Mouse (Mus musculus) heart, embryonic 13.5 days (tissue): Measurements from ENCODE around the gene Adamts12. TPM values are rescaled to one million over a fixed set of nuclear protein-coding genes. Genes with fewer than 3 reads are reported as not detected.

ENCODE experiments used
- ATAC-seq: fragments of 200-750 bp; cut with Nextera tagmentation; 2 replicates; pipeline ENCODE4 v1.8.0; 2017; ENCODE audit warnings: moderate TSS enrichment; ENCODE audit not compliant: insufficient number of reproducible peaks, low FRiP score, low TSS enrichment; ENCODE audit errors: extremely low read depth
- H3K27ac ChIP-seq: fragments of 300-500 bp; sonication (generic); replicated peaks from 2 replicates; pipeline ENCODE4 v1.5.1; 2015; ENCODE audit warnings: moderate library complexity, mild to moderate bottlenecking, inconsistent platforms
- H3K27me3 ChIP-seq: fragments of 300-500 bp; sonication (generic); replicated peaks from 2 replicates; pipeline ENCODE4 v1.6.1; 2015; ENCODE audit warnings: mild to moderate bottlenecking, inconsistent platforms
- H3K36me3 ChIP-seq: fragments of 300-500 bp; sonication (generic); 2 replicates; pipeline ENCODE4 v1.6.1; 2015; ENCODE audit warnings: mild to moderate bottlenecking, inconsistent platforms
- H3K4me1 ChIP-seq: fragments of 300-500 bp; sonication (generic); 2 replicates; pipeline ENCODE4 v1.6.1; 2015; ENCODE audit warnings: inconsistent platforms
- H3K4me2 ChIP-seq: fragments of 300-500 bp; sonication (generic); 2 replicates; pipeline ENCODE4 v1.6.1; 2015; ENCODE audit warnings: inconsistent platforms, mild to moderate bottlenecking, moderate library complexity
- H3K4me3 ChIP-seq: fragments of 300-500 bp; sonication (generic); 2 replicates; pipeline ENCODE4 v1.5.1; 2015; ENCODE audit warnings: moderate library complexity, mild to moderate bottlenecking, inconsistent platforms
- H3K9ac ChIP-seq: fragments of 300-500 bp; sonication (generic); 2 replicates; pipeline ENCODE4 v1.6.1; 2015; ENCODE audit warnings: inconsistent platforms, mild to moderate bottlenecking, moderate library complexity
- H3K9me3 ChIP-seq: fragments of 300-500 bp; sonication (generic); 2 replicates; pipeline ENCODE4 v1.6.1; 2016; ENCODE audit warnings: inconsistent platforms
- WGBS: fragments of 180-500 bp; shearing (Covaris S2); methylation state at CpG from one replicate; pipeline ENCODE4 v1.1.7; 2015; ENCODE audit warnings: mixed read lengths; 5-methylcytosine and 5-hydroxymethylcytosine counted together
- polyA plus RNA-seq: library from polyadenylated mRNA; unstranded; fragments of >200 nt; fragmentation: Nextera tagmentation; extraction: Ambion mirVana; gene quantifications from 2 replicates; pipeline ENCODE4 v1.2.1, GENCODE M21; 2015

The Adamts12 gene
- polyA plus RNA-seq, 1 experiment from 2014 or later, result 0.98 TPM

- Histone ChIP-seq H3K4me1 (peaks cover 8% of the 10 kb centered on the region; the same call in 1 of the 2 replicates), H3K27ac (0 out of 2 replicates have a peak overlapping the region, but pooled peaks have one; percentile 28), H3K4me3 (no peak overlapping the region), H3K27me3 (no peaks in the 10 kb centered on the region), H3K4me2 (no peak overlapping the region), H3K9me3 (no peaks in the 10 kb centered on the region), H3K36me3 (no peaks in the 10 kb centered on the region), H3K9ac (no peak overlapping the region)
- 41% methylated on average over 9 of the region's 9 CpGs for WGBS
- ATAC-seq, result no peak
Observed at GRCm38 (mm10) chr15:11084241-11084992, 19.8 kb downstream of the Adamts12 start.

- 42% methylated on average over 1 of the region's 1 CpGs for WGBS
- Histone ChIP-seq H3K9ac (no peak overlapping the region), H3K27me3 (no peaks in the 10 kb centered on the region), H3K4me2 (no peak overlapping the region), H3K27ac (0 out of 2 replicates have a peak overlapping the region, but pooled peaks have one; percentile 28), H3K36me3 (no peaks in the 10 kb centered on the region), H3K4me3 (no peak overlapping the region), H3K9me3 (no peaks in the 10 kb centered on the region), H3K4me1 (peaks cover 8% of the 10 kb centered on the region; the same call in 1 of the 2 replicates)
- ATAC-seq, result no peak
Observed at GRCm38 (mm10) chr15:11084993-11085365, 20.4 kb downstream of the Adamts12 start.

DNA sequence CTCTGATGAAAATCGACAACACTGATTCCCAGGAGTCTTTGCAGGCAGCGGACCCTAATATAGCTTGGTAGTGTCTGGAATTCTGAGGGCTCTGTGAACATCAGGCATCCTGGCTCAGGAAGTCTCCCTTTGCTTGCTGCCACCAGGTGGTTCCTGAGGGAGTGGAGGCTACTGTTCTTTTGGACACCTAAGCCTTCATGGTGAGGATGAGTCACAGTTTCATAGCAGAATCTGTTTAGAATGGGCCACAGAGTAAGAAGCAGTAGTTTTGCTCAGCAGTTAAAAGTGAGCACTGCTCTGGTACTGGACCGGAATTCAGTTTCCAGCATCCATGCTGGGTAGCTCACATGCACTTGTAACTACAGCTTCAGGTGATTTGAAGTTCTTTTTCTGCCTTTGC lies 24.9 kb downstream of the Adamts12 start:
- Histone ChIP-seq H3K27ac (no peak overlapping the region), H3K36me3 (no peaks in the 10 kb centered on the region)

GRCm38 (mm10) chr15:11095566-11095965 lies 31.0 kb downstream of the Adamts12 start:
- WGBS, result 54% methylated on average over 3 of the region's 3 CpGs
- no peak overlapping the region for H3K27ac ChIP-seq
- no peak for ATAC-seq
- no peaks in the 10 kb centered on the region for H3K36me3 ChIP-seq
- H3K27me3 ChIP-seq, result no peaks in the 10 kb centered on the region
- no peak overlapping the region for H3K9ac ChIP-seq
- no peak overlapping the region for H3K4me3 ChIP-seq
- H3K4me1 ChIP-seq, result no peaks in the 10 kb centered on the region
- no peaks in the 10 kb centered on the region for H3K9me3 ChIP-seq
- H3K4me2 ChIP-seq, result no peak overlapping the region

More for the DNA sequence above, 24.9 kb downstream of the Adamts12 start:
- no peak overlapping the region for H3K9ac ChIP-seq
- 72% methylated on average over 3 of the region's 3 CpGs for WGBS
- no peaks in the 10 kb centered on the region for H3K9me3 ChIP-seq
- H3K4me2 ChIP-seq, result no peak overlapping the region
- ATAC-seq, result no peak
- H3K4me3 ChIP-seq, result no peak overlapping the region
- H3K4me1 ChIP-seq, result peaks cover 7% of the 10 kb centered on the region; the same call in 1 of the 2 replicates
- no peaks in the 10 kb centered on the region for H3K27me3 ChIP-seq

DNA sequence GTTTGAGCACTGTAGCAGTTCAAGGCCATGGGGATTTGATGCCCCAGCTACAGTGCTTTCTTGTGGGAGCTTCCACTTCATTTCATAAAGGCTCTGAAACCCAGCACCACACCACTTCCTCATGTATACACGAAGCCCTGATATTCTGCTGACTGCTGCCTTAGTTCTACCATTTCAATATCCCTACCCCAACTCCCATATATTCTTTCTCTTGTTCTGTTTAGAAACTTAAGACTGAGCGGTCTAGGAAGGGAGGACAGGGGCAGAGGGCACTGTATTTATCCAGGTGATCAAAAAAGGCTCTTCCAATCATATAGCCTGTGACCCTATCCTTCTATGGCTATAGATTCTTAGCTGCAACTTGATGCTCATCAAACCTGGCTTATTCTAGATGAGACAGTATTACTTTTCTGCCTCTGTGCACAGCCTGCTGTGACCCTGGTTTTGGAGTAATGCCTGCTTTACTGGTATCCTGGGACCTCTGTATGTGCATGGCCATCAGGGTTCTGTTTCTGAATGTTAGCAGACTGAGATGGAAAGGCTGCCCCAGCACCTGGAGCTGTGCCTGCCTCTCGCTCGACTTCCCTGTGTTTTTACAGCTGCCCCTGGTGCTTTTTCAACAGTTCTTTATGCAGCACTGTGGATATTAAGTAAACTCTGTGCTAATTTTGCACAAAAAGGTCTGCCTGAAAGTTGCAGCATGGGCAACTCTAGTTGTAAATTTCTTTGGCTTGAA lies 33.5 kb downstream of the Adamts12 start:
- Histone ChIP-seq H3K9me3 (no peaks in the 10 kb centered on the region), H3K4me2 (no peak overlapping the region), H3K4me1 (no peaks in the 10 kb centered on the region), H3K9ac (no peak overlapping the region), H3K4me3 (no peak overlapping the region), H3K36me3 (no peaks in the 10 kb centered on the region), H3K27ac (no peak overlapping the region), H3K27me3 (no peaks in the 10 kb centered on the region)
- no peak for ATAC-seq
- WGBS, result 49% methylated on average over 4 of the region's 4 CpGs

GRCm38 (mm10) chr15:11098940-11099339 lies 34.4 kb downstream of the Adamts12 start:
- no peak overlapping the region for H3K4me3 ChIP-seq
- no peak for ATAC-seq
- no peak overlapping the region for H3K27ac ChIP-seq
- H3K9ac ChIP-seq, result no peak overlapping the region
- no peak overlapping the region for H3K4me2 ChIP-seq
- no peaks in the 10 kb centered on the region for H3K27me3 ChIP-seq
- no peaks in the 10 kb centered on the region for H3K9me3 ChIP-seq
- WGBS, result 67% methylated on average over 7 of the region's 7 CpGs
- H3K36me3 ChIP-seq, result no peaks in the 10 kb centered on the region
- no peaks in the 10 kb centered on the region for H3K4me1 ChIP-seq

DNA sequence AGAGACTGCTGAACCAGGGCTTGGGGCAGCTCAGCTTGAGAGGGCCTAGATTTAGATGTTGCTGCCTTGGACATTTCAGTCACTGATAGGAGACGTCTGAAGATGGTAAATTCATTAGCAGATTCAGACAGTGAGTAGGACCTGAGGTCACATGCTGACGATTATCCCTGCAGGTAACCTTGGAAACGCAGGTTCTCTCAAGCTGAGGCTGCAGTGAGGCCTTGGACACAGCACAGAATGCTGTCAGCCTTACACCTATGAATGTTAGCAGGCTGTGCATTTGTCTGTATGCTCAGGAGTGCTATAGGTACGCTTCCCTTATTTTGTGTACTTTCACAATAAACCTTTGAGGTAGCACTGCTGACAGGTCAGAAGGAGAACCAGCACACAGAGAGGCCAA lies 36.3 kb downstream of the Adamts12 start:
- WGBS, result 66% methylated on average over 4 of the region's 4 CpGs
- H3K9me3 ChIP-seq, result no peaks in the 10 kb centered on the region
- H3K27me3 ChIP-seq, result no peaks in the 10 kb centered on the region
- H3K4me2 ChIP-seq, result no peak overlapping the region
- no peak overlapping the region for H3K9ac ChIP-seq
- no peak overlapping the region for H3K4me3 ChIP-seq
- H3K4me1 ChIP-seq, result no peaks in the 10 kb centered on the region
- H3K36me3 ChIP-seq, result no peaks in the 10 kb centered on the region
- ATAC-seq, result no peak
- H3K27ac ChIP-seq, result no peak overlapping the region

- H3K9me3 ChIP-seq, result no peaks in the 10 kb centered on the region
- no peak overlapping the region for H3K4me2 ChIP-seq
- H3K27ac ChIP-seq, result no peak overlapping the region
- 60% methylated on average over 2 of the region's 2 CpGs for WGBS
- no peak for ATAC-seq
- no peak overlapping the region for H3K9ac ChIP-seq
- no peaks in the 10 kb centered on the region for H3K4me1 ChIP-seq
- H3K36me3 ChIP-seq, result no peaks in the 10 kb centered on the region
- no peak overlapping the region for H3K4me3 ChIP-seq
- H3K27me3 ChIP-seq, result no peaks in the 10 kb centered on the region
Observed at GRCm38 (mm10) chr15:11105101-11105500, 40.5 kb downstream of the Adamts12 start.

GRCm38 (mm10) chr15:11107376-11107775 lies 42.8 kb downstream of the Adamts12 start:
- ATAC-seq, result no peak
- H3K4me3 ChIP-seq, result no peak overlapping the region
- H3K4me2 ChIP-seq, result no peak overlapping the region
- no peak overlapping the region for H3K27ac ChIP-seq
- H3K9me3 ChIP-seq, result no peaks in the 10 kb centered on the region
- 63% methylated on average over 5 of the region's 5 CpGs for WGBS
- H3K4me1 ChIP-seq, result no peaks in the 10 kb centered on the region
- H3K36me3 ChIP-seq, result no peaks in the 10 kb centered on the region
- H3K9ac ChIP-seq, result no peak overlapping the region
- H3K27me3 ChIP-seq, result no peaks in the 10 kb centered on the region

GRCm38 (mm10) chr15:11114631-11115197 lies 50.1 kb downstream of the Adamts12 start:
- WGBS, result 79% methylated on average over 8 of the region's 8 CpGs
- Histone ChIP-seq H3K27ac (no peak overlapping the region), H3K4me2 (no peak overlapping the region), H3K36me3 (no peaks in the 10 kb centered on the region), H3K4me1 (no peaks in the 10 kb centered on the region; the same call in 1 of the 2 replicates), H3K9me3 (no peaks in the 10 kb centered on the region), H3K4me3 (no peak overlapping the region), H3K9ac (no peak overlapping the region), H3K27me3 (no peaks in the 10 kb centered on the region)
- ATAC-seq, result no peak

DNA sequence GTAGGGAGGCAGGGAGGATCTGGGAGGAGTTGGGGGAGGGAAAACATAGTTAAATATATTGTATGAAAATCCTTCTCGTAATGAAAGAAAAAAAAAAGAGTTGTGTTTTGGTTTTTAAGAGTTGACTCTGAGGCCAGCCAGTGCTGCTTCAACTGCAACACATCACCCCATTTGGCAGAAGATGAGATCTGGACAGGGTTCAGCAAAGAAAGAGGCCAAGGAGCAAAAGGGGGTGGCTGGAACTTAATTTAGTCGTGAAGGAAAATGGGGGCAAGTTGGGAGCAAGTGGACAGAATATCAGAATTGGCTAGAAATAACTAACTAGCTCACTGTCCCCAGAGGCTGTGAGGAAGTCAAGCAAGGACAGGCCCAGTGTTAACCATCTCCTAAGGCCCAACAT lies 51.7 kb downstream of the Adamts12 start:
- Histone ChIP-seq H3K4me3 (no peak overlapping the region), H3K27me3 (no peaks in the 10 kb centered on the region), H3K4me1 (no peaks in the 10 kb centered on the region; the same call in 1 of the 2 replicates), H3K4me2 (no peak overlapping the region), H3K9ac (no peak overlapping the region), H3K27ac (no peak overlapping the region), H3K36me3 (no peaks in the 10 kb centered on the region), H3K9me3 (no peaks in the 10 kb centered on the region)
- no peak for ATAC-seq
- WGBS, result 63% methylated on average over 2 of the region's 2 CpGs
